Mouse (Mus musculus) heart, postnatal 0 days (tissue): ENCODE measurements around the gene R3hcc1l.

Experiments
- CTCF ChIP-seq: IDR thresholded peaks from 2 replicates; pipeline ENCODE4 v1.5.1; 2016; ENCODE audit warnings: antibody characterized with exemption, control low read depth, low read depth
- EP300 ChIP-seq: IDR thresholded peaks from 2 replicates; pipeline ENCODE4 v1.6.1; 2016; ENCODE audit warnings: antibody characterized with exemption, low read depth

- no peak for TF ChIP-seq EP300
- no peak for TF ChIP-seq CTCF
Measured at GRCm38 (mm10) chr19:42593456-42593855, 74.9 kb downstream of the R3hcc1l start.
